Mouse (Mus musculus) NIH3T3 (cell line): ENCODE results near the gene Jade1.
A peak's percentile ranks its signal among the peaks of the same experiment; 100 is the strongest.

ENCODE experiments used
- DNase-seq: peaks from one replicate; pipeline ENCODE4 v3.0.0-alpha.2; 2012; ENCODE audit warnings: low read depth

Jade1 gene

DNA sequence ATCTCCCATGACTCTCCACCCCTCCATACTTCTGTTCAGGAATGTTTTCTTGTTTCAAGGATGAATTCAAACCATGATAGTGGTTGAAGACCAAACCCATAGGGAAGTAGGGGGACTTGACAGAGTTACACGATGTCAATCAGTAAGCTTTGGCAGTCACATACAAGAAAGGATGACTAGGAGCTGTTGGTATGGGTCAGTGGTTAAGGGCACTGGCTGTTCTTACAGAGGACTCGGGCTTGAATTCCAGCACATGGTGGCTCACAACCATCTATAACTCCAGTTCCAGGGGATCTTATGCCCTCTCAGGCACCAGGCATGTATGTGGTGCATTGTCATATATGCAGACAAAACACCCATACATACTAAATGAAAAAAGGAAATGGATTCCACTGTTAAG is 21.7 kb downstream of the Jade1 start:
- no peak for DNase-seq

DNA sequence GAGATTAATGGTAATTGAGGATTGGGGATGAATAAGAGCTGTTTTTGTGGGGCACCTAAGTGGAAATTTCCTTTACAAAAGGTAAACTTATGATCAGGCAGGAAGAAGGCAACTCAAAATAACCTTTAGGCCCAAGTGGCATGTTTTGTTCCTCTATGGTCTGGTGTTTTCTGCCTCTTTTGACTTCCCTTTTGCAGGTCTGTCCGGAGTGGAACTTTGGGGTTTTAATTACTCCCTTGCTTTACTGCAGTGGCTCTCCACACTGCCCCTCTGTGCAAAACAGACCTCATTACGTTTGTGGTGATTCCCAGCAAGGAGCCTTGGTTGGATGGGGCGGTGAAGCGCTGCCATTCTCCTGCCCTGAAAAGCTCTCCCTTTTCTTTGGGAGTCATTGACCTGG is 24.3 kb downstream of the Jade1 start:
- no peak for DNase-seq

GRCm38 (mm10) chr3:41580401-41581323 is 25.1 kb downstream of the Jade1 start:
- DNase-seq: no peak

DNA sequence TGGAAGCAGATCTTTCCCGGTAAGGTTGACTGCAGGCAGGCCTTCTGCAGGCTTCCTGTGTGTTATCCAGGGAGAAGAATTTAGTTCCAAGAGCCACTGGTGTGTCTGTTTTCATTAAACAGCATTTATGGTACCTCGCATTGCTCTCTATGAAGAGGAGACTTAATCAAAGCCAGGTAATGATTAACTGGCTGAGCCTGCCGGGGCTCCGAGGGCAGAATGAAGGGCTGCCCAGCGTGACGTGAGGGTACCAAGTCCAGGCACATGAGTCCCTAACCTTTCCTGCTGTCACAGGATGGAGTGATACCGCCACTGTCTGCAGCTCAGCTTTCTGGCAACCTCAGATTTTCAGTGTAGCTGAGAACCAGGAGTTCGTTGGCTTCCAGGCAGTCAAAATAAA is 25.9 kb downstream of the Jade1 start:
- DNase-seq: no peak

GRCm38 (mm10) chr3:41582256-41582655 is 26.7 kb downstream of the Jade1 start:
- DNase-seq: no peak

DNA sequence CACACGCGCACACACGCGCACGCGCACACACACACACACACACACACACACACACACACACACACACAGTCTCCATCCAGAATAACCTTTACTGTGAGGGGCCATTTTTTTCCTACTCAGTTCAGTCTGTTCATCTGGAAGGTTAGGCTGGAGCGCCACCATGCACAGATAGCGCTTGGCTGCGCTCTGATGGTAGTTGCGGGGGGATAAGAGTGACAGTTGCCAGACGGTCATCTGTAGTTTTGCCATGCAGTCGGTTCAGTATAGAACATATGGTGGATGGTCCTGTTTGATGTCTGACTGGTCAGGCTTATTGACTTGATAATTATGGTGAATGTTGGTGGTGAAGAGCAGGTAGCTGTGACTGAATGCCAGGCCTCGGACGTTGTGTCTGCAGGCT is 27.6 kb downstream of the Jade1 start:
- DNase-seq: no peak

DNA sequence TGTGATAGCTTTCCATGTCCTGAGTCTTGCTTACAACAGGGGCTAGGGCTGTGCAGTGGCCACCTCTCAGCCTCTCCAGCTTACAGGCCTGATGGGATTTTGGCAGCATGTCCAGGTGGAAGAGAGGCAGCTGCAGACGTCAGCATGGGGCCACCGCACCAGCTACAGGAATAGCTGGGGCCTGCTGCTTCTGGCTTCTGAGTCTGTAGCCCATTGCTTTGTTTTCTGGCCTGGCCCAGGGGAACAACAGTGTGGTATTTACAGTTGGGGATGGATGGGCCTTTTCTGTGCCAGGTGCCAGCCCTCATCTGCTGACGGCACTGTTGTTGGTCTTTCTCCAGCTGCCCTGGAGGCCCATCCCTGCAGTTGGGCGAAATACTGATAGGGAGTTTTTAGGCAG is 28.1 kb downstream of the Jade1 start:
- no peak for DNase-seq

DNA sequence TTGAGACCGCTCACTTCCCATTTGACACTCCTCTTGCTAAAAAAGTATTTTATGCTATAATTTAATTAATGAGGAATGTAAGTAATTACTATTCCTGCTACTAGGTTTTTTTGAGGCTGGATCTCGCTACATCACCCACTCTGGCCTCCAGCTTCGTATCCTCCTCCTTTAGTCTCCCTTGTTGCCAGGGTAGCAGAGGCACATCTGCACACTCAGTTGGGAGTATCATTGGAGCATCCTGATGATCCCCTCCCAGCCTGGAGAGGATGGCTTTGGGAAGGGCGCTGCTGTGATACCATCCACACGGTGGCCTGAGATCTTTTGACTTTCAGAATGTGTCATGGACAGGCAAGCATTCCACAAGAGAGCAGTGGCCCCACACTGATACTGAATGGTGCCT is 30.0 kb downstream of the Jade1 start:
- no peak for DNase-seq

DNA sequence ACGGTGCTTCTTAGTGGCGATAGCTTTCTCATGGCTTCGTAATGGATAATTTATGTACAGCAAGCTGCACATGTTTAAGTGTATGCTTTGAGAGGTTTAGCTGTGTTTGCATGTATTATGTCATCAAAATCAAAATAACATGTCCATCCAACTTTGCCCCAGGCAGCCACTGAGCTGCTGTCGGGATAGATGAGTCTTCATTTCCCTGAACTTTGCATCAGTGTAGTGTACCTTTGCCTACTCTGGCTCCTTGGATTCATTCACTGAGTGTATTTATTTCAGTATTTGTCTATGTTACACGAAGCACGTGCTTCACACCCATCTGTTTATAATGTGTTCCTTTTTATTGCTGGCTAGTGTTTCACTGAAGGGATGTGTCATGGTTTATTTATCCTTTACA is 30.8 kb downstream of the Jade1 start:
- peak; percentile 55 for DNase-seq

GRCm38 (mm10) chr3:41586917-41587316 is 31.4 kb downstream of the Jade1 start:
- DNase-seq: peak; percentile 33

DNA sequence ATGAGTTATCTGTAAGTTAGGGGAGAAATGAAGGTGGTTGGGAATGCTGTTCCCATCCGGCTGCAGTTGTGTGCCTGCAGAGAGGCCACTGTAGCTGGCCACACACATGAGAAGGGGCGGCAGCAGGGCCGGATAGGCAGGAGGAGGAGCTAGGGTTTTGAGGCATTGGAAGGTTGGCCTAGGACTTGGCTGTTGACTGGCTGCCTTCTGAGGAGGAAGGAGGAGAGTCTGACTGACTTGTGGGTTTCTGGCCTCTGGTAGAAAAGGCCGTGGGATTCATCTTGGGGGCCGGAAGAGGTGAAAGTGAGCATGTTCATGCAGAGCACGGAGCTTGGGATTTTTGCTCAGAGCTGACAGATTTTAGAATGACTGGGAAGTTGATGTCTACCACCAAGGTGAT is 32.1 kb downstream of the Jade1 start:
- no peak for DNase-seq

DNA sequence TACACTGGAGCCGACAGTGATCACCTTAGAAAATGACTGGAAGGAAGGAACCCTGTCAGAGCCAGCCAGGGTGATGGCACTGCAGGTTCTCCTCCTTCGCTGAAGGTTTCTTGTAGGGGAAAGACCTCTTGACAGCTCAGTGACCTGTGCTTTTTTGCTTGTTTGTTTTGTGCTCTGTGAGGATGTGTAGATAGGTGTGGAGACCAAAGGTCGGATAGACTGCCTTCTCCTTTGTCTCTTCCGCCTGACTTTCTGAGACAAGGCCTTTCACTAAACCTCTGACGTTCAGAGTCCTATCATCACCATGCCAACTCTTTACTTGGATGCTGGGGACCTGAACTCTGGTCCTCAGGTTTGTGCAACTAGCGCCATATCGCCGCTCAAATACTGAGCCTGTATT is 33.0 kb downstream of the Jade1 start:
- no peak for DNase-seq

DNA sequence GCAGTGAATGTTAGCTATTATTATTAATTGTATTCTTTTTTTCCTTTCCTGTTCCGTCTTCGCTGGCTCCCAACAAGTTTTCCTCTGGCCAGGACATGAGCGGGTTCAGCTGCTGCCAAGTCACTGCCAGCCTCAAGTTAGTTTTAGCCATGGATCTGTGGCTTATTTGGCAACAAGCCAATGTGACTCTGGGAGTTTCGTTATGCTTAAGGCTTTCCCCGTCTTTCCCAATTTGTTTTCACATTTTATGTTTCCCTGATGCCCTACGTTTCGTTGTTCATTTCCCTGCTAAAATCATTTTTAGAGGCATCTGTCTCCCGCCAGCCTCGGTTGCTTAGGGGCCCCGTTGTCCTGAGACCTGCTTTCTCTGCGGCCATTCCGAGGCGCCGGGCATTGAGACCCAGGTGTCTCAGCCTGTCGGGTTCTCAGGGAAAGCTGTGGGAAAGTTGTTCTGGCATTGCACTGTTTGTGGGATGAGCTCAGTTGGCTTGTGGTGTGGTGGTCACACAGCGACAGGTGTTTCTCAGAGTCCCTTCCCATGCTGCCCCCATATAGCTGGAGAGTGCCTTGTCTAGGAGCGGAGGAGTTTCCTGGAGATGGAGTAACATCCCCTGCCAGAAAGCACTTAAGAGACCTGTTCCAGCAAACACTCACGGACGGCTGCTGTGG is 33.8 kb downstream of the Jade1 start:
- no peak for DNase-seq

- no peak for DNase-seq
Measured at GRCm38 (mm10) chr3:41589988-41590387, 34.5 kb downstream of the Jade1 start.

- no peak for DNase-seq
Measured at GRCm38 (mm10) chr3:41590695-41591559, 35.4 kb downstream of the Jade1 start.

GRCm38 (mm10) chr3:41591651-41592170 is 36.2 kb downstream of the Jade1 start:
- peak; percentile 47 for DNase-seq

- no peak for DNase-seq
Measured at GRCm38 (mm10) chr3:41592805-41593204, 37.3 kb downstream of the Jade1 start.

DNA sequence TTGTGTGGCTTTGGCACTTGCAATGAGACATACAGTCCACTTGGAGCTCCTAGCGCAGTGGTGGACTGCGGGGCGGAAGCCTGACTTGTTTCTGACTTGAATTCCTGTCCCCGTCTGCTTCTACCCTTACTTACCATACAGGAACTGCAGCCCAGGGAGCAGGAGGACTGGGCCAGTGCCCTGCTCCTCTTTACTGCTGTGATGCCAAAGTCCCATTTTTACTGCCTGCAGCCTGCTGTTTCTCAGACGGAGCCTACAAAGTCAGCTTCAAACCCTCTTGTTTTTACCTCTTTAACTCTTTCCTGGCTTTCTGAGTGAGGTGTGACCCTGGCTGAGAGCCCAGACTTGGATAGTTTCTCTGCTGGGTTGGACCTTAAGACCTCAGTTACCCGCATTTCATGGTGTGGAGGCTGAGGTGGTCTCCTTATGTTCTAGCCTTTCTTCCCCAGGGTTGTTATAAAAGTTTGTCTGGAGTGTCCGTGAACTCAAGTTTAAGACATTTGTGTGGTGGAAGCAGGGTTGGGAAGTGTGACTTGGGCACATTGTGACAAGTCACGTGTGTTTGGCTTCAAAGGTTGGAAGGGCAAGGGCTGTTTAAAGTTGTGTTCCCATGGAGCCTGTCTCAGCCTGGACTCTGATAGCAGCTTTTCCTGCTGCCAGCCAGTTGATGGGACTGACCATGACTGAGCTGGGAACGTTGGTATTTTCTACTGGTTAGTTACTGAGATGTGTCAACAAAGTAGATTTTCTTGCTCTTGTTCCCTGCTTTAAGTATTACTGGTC is 38.8 kb downstream of the Jade1 start:
- DNase-seq: no peak

- no peak for DNase-seq
Measured at GRCm38 (mm10) chr3:41595010-41595409, 39.5 kb downstream of the Jade1 start.

DNA sequence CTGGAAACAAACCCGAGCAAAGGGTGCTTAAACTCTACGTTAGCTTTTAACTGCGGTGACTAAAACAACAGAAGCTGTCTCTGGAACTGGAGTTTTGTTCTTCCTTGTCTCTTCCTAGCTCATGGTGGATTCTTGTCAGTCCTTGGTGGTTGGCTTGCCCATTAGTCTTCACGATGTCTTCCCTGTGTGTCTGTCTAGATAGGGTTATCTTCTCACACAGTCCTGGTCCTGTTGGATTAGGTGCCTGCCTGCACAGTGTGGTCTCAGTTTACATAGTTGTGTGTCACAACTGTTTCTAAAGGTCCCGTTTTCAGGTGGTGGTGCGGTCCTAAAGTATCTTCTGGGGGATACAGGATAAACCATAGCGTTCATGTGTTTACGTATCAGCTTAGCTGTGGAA is 41.5 kb downstream of the Jade1 start:
- DNase-seq: no peak

- no peak for DNase-seq
Measured at GRCm38 (mm10) chr3:41598412-41598811, 42.9 kb downstream of the Jade1 start.
